Mouse (Mus musculus) adrenal gland, adult (tissue): ENCODE results near the gene Rhbdl1.

Experiments
- DNase-seq, 2 experiments: peaks; one replicate each; pipeline ENCODE4 v3.0.0; 2022 to 2023; ENCODE audit warnings: low spot score in 1 of 2; ENCODE audit not compliant: inconsistent age in 2 of 2

Gene Rhbdl1

GRCm38 (mm10) chr17:25837076-25837410, at the start of gene Rhbdl1:
TSS of gene Rhbdl1 (minus strand) at chr17:25837295.
- peak; percentile 92 to 95 for DNase-seq

- no peak for DNase-seq
Observed at GRCm38 (mm10) chr17:25886806-25887205, 49.7 kb upstream of the Rhbdl1 start.

GRCm38 (mm10) chr17:25885636-25886035, 48.5 kb upstream of the Rhbdl1 start:
- peak in 1 of 2 experiments; percentile 58 for DNase-seq

- DNase-seq = no peak
Observed at GRCm38 (mm10) chr17:25883824-25884223, 46.7 kb upstream of the Rhbdl1 start.

- no peak for DNase-seq
Observed at GRCm38 (mm10) chr17:25883268-25883667, 46.2 kb upstream of the Rhbdl1 start.

- DNase-seq = peak; percentile 52 to 64
Observed at GRCm38 (mm10) chr17:25882306-25882705, 45.2 kb upstream of the Rhbdl1 start.

GRCm38 (mm10) chr17:25881691-25882090, 44.6 kb upstream of the Rhbdl1 start:
- peak in 1 of 2 experiments; percentile 47 for DNase-seq

- peak in 1 of 2 experiments; percentile 65 for DNase-seq
Observed at GRCm38 (mm10) chr17:25880913-25881641, 44.0 kb upstream of the Rhbdl1 start.

- DNase-seq = peak in 1 of 2 experiments; percentile 35
Observed at GRCm38 (mm10) chr17:25880196-25880910, 43.3 kb upstream of the Rhbdl1 start, which contains the start of gene Wfikkn1. TSS of gene Wfikkn1 (minus strand) at chr17:25880858.

- DNase-seq = no peak
Observed at GRCm38 (mm10) chr17:25879750-25880149, 42.7 kb upstream of the Rhbdl1 start.

- peak; percentile 61 to 83 for DNase-seq
Observed at GRCm38 (mm10) chr17:25879261-25879660, 42.2 kb upstream of the Rhbdl1 start.

- no peak for DNase-seq
Observed at GRCm38 (mm10) chr17:25878611-25879180, 41.6 kb upstream of the Rhbdl1 start.

GRCm38 (mm10) chr17:25877741-25878610, 40.9 kb upstream of the Rhbdl1 start:
- peak; percentile 35 to 54 for DNase-seq

GRCm38 (mm10) chr17:25877025-25877424, 39.9 kb upstream of the Rhbdl1 start:
- peak in 1 of 2 experiments; percentile 40 for DNase-seq

- DNase-seq = peak; percentile 41 to 53
Observed at GRCm38 (mm10) chr17:25876347-25876915, 39.3 kb upstream of the Rhbdl1 start.

- DNase-seq = peak; percentile 92 to 97
Observed at GRCm38 (mm10) chr17:25875171-25876136, 38.4 kb upstream of the Rhbdl1 start.

- peak; percentile 89 to 99 for DNase-seq
Observed at GRCm38 (mm10) chr17:25874721-25875170, 37.7 kb upstream of the Rhbdl1 start, which contains the start of gene Mettl26. TSS of gene Mettl26 (plus strand) at chr17:25875074.

GRCm38 (mm10) chr17:25874148-25874720, 37.1 kb upstream of the Rhbdl1 start:
- DNase-seq = peak; percentile 74 to 90
